Mouse (Mus musculus) embryonic facial prominence, embryonic 14.5 days (tissue): ENCODE results near the gene Ephb1. TPM values are rescaled to one million over a fixed set of nuclear protein-coding genes. Genes with fewer than 3 reads are reported as not detected.
A peak's percentile ranks its signal among the peaks of the same experiment; 100 is the strongest.

Source experiments
- ATAC-seq: fragments of 200-750 bp; cut with Nextera tagmentation; 2 replicates; pipeline ENCODE4 v1.8.0; 2017; ENCODE audit warnings: low read depth, moderate number of reproducible peaks, moderate TSS enrichment
- DNase-seq: peaks from one replicate; pipeline ENCODE4 v3.0.0-alpha.2; 2015; ENCODE audit warnings: low spot score
- H3K27ac ChIP-seq: fragments of 300-500 bp; sonication (generic); replicated peaks from 2 replicates; pipeline ENCODE4 v1.5.1; 2014; ENCODE audit warnings: low read depth, mild to moderate bottlenecking, low read length, moderate library complexity
- H3K27me3 ChIP-seq: fragments of 300-500 bp; sonication (generic); replicated peaks from 2 replicates; pipeline ENCODE4 v1.6.1; 2014; ENCODE audit warnings: low read length; ENCODE audit not compliant: control insufficient read depth, insufficient read depth
- H3K36me3 ChIP-seq: fragments of 300-500 bp; sonication (generic); 2 replicates; pipeline ENCODE4 v1.6.1; 2014; ENCODE audit warnings: low read length, mixed read lengths; ENCODE audit not compliant: control insufficient read depth, insufficient read depth
- H3K4me1 ChIP-seq: fragments of 300-500 bp; sonication (generic); 2 replicates; pipeline ENCODE4 v1.6.1; 2014; ENCODE audit warnings: antibody characterized with exemption, low read length; ENCODE audit not compliant: control insufficient read depth, insufficient read depth
- H3K4me2 ChIP-seq: fragments of 300-500 bp; sonication (generic); 2 replicates; pipeline ENCODE4 v1.6.1; 2014; ENCODE audit warnings: low read depth, mild to moderate bottlenecking, low read length, moderate library complexity, mixed read lengths
- H3K4me3 ChIP-seq: fragments of 300-500 bp; sonication (generic); 2 replicates; pipeline ENCODE4 v1.5.1; 2014; ENCODE audit warnings: low read depth, mild to moderate bottlenecking, low read length
- H3K9ac ChIP-seq: fragments of 300-500 bp; sonication (generic); 2 replicates; pipeline ENCODE4 v1.6.1; 2014; ENCODE audit warnings: low read depth, mild to moderate bottlenecking, low read length, moderate library complexity, mixed read lengths
- H3K9me3 ChIP-seq: fragments of 300-500 bp; sonication (generic); 2 replicates; pipeline ENCODE4 v1.6.1; 2016; ENCODE audit warnings: low read length; ENCODE audit not compliant: control insufficient read depth
- WGBS: fragments of 180-500 bp; shearing (Covaris S2); extraction: QIAGEN DNeasy Blood & Tissue Kit; methylation state at CpG from one replicate; pipeline ENCODE4 v1.1.7; 2014; 5-methylcytosine and 5-hydroxymethylcytosine counted together
- polyA plus RNA-seq: library from polyadenylated mRNA; unstranded; fragments of >200 nt; fragmentation: Nextera tagmentation; extraction: Ambion mirVana; gene quantifications from 2 replicates; pipeline ENCODE4 v1.2.1, GENCODE M21; 2014

Ephb1 gene
- polyA plus RNA-seq, 1 experiment from 2014 or later, result 3.9 TPM

GRCm38 (mm10) chr9:102306645-102307415 lies 47.7 kb downstream of the Ephb1 start:
- H3K4me2 ChIP-seq, result no peak overlapping the region
- no peak overlapping the region for H3K9ac ChIP-seq
- no peak overlapping the region for H3K4me3 ChIP-seq
- H3K36me3 ChIP-seq, result no peaks in the 10 kb centered on the region
- H3K27ac ChIP-seq, result no peak overlapping the region
- H3K27me3 ChIP-seq, result 0 out of 2 replicates have a peak, but pooled peaks cover 4% of the 10 kb centered on the region
- 0 out of 2 replicates have a peak, but pooled peaks have one; percentile 42 for ATAC-seq
- H3K4me1 ChIP-seq, result no peaks in the 10 kb centered on the region; the same call in 1 of the 2 replicates
- 33% methylated on average over 1 of the region's 1 CpGs for WGBS
- peak; percentile 29 for DNase-seq
- H3K9me3 ChIP-seq, result peaks cover 4% of the 10 kb centered on the region; the same call in 1 of the 2 replicates

- WGBS, result 83% methylated on average over 7 of the region's 7 CpGs
Observed at GRCm38 (mm10) chr9:102305432-102306100, 48.9 kb downstream of the Ephb1 start.

GRCm38 (mm10) chr9:102304796-102305195 lies 49.7 kb downstream of the Ephb1 start:
- ATAC-seq (no peak), DNase-seq (no peak)
- Histone ChIP-seq H3K4me3 (no peak overlapping the region), H3K36me3 (no peaks in the 10 kb centered on the region), H3K4me2 (no peak overlapping the region), H3K9me3 (no peaks in the 10 kb centered on the region), H3K9ac (no peak overlapping the region), H3K27me3 (0 out of 2 replicates have a peak, but pooled peaks cover 4% of the 10 kb centered on the region), H3K27ac (no peak overlapping the region), H3K4me1 (no peaks in the 10 kb centered on the region; the same call in 1 of the 2 replicates)
- 26% methylated on average over 3 of the region's 3 CpGs for WGBS

More at GRCm38 (mm10) chr9:102305432-102306100, 48.9 kb downstream of the Ephb1 start:
- Histone ChIP-seq H3K27me3 (0 out of 2 replicates have a peak, but pooled peaks cover 4% of the 10 kb centered on the region), H3K4me1 (no peaks in the 10 kb centered on the region; the same call in 1 of the 2 replicates), H3K27ac (no peak overlapping the region), H3K9ac (no peak overlapping the region), H3K36me3 (no peaks in the 10 kb centered on the region), H3K4me2 (no peak overlapping the region), H3K4me3 (no peak overlapping the region), H3K9me3 (no peaks in the 10 kb centered on the region)
- no peak for DNase-seq
- ATAC-seq, result no peak

- H3K27me3 ChIP-seq, result 0 out of 2 replicates have a peak, but pooled peaks cover 4% of the 10 kb centered on the region
- H3K4me2 ChIP-seq, result no peak overlapping the region
- H3K9ac ChIP-seq, result no peak overlapping the region
- WGBS, result 54% methylated on average over 13 of the region's 13 CpGs
- H3K4me3 ChIP-seq, result no peak overlapping the region
- H3K9me3 ChIP-seq, result no peaks in the 10 kb centered on the region
- ATAC-seq (no peak), DNase-seq (peak; percentile 24)
- H3K4me1 ChIP-seq, result no peaks in the 10 kb centered on the region; the same call in 1 of the 2 replicates
- H3K36me3 ChIP-seq, result no peaks in the 10 kb centered on the region
- H3K27ac ChIP-seq, result no peak overlapping the region
Observed at GRCm38 (mm10) chr9:102303882-102304281, 50.6 kb downstream of the Ephb1 start.

- Histone ChIP-seq H3K4me3 (no peak overlapping the region), H3K9ac (no peak overlapping the region), H3K27ac (no peak overlapping the region), H3K9me3 (no peaks in the 10 kb centered on the region), H3K27me3 (0 out of 2 replicates have a peak, but pooled peaks cover 4% of the 10 kb centered on the region), H3K4me2 (no peak overlapping the region), H3K4me1 (no peaks in the 10 kb centered on the region; the same call in 1 of the 2 replicates), H3K36me3 (no peaks in the 10 kb centered on the region)
- DNase-seq (no peak), ATAC-seq (no peak)
- WGBS, result 80% methylated on average over 4 of the region's 4 CpGs
Observed at GRCm38 (mm10) chr9:102300985-102301384, 53.5 kb downstream of the Ephb1 start.

- no peak overlapping the region for H3K27ac ChIP-seq
- H3K36me3 ChIP-seq, result no peaks in the 10 kb centered on the region
- no peak for ATAC-seq
- 46% methylated on average over 8 of the region's 8 CpGs for WGBS
- no peaks in the 10 kb centered on the region; the same call in 1 of the 2 replicates for H3K4me1 ChIP-seq
- H3K4me3 ChIP-seq, result no peak overlapping the region
- DNase-seq, result no peak
- H3K27me3 ChIP-seq, result 0 out of 2 replicates have a peak, but pooled peaks cover under 1% of the 10 kb centered on the region
- H3K9me3 ChIP-seq, result no peaks in the 10 kb centered on the region
- no peak overlapping the region for H3K4me2 ChIP-seq
- H3K9ac ChIP-seq, result no peak overlapping the region
Observed at GRCm38 (mm10) chr9:102298741-102299140, 55.8 kb downstream of the Ephb1 start.

- no peak for ATAC-seq
- H3K27ac ChIP-seq, result no peak overlapping the region
- 85% methylated on average over 5 of the region's 5 CpGs for WGBS
Observed at GRCm38 (mm10) chr9:102297986-102298385, 56.5 kb downstream of the Ephb1 start.

GRCm38 (mm10) chr9:102297176-102297575 lies 57.3 kb downstream of the Ephb1 start:
- DNase-seq (no peak), ATAC-seq (no peak)
- Histone ChIP-seq H3K9ac (no peak overlapping the region), H3K9me3 (0 out of 2 replicates have a peak, but pooled peaks cover 3% of the 10 kb centered on the region), H3K4me3 (no peak overlapping the region), H3K4me2 (no peak overlapping the region), H3K36me3 (no peaks in the 10 kb centered on the region), H3K27ac (no peak overlapping the region), H3K27me3 (no peaks in the 10 kb centered on the region), H3K4me1 (no peaks in the 10 kb centered on the region)
- 71% methylated on average over 3 of the region's 3 CpGs for WGBS

More at GRCm38 (mm10) chr9:102297986-102298385, 56.5 kb downstream of the Ephb1 start:
- Histone ChIP-seq H3K4me3 (no peak overlapping the region), H3K36me3 (no peaks in the 10 kb centered on the region), H3K9me3 (0 out of 2 replicates have a peak, but pooled peaks cover 2% of the 10 kb centered on the region), H3K9ac (no peak overlapping the region), H3K27me3 (no peaks in the 10 kb centered on the region), H3K4me2 (no peak overlapping the region), H3K4me1 (no peaks in the 10 kb centered on the region)
- no peak for DNase-seq
